Mouse (Mus musculus) heart, embryonic 16.5 days (tissue): Measurements from ENCODE around the gene Kcnq1. TPM values are rescaled to one million over a fixed set of nuclear protein-coding genes. Genes with fewer than 3 reads are reported as not detected.

ENCODE experiments used
- ATAC-seq: fragments of 200-750 bp; cut with Nextera tagmentation; replicated peaks from 2 replicates; pipeline ENCODE4 v1.8.0; 2017; ENCODE audit warnings: moderate number of reproducible peaks; ENCODE audit not compliant: insufficient read depth, low FRiP score; ENCODE audit errors: extremely low read depth
- H3K27ac ChIP-seq: fragments of 300-500 bp; sonication (generic); 2 replicates; pipeline ENCODE4 v1.5.1; 2014; ENCODE audit warnings: mild to moderate bottlenecking, low read length, control low read depth, moderate library complexity
- H3K27me3 ChIP-seq: fragments of 300-500 bp; sonication (generic); 2 replicates; pipeline ENCODE4 v1.6.1; 2014; ENCODE audit warnings: low read length, mixed read lengths; ENCODE audit not compliant: control insufficient read depth, insufficient read depth
- H3K36me3 ChIP-seq: fragments of 300-500 bp; sonication (generic); 2 replicates; pipeline ENCODE4 v1.6.1; 2014; ENCODE audit not compliant: control insufficient read depth, insufficient read depth
- H3K4me1 ChIP-seq: fragments of 300-500 bp; sonication (generic); 2 replicates; pipeline ENCODE4 v1.6.1; 2014; ENCODE audit warnings: low read length, mixed read lengths; ENCODE audit not compliant: control insufficient read depth, insufficient read depth
- H3K4me2 ChIP-seq: fragments of 300-500 bp; sonication (generic); 2 replicates; pipeline ENCODE4 v1.6.1; 2014; ENCODE audit warnings: low read depth, mild to moderate bottlenecking, control low read depth, low read length
- H3K4me3 ChIP-seq: fragments of 300-500 bp; sonication (generic); 2 replicates; pipeline ENCODE4 v1.5.1; 2014; ENCODE audit warnings: mild to moderate bottlenecking, control low read depth, low read length
- H3K9ac ChIP-seq: fragments of 300-500 bp; sonication (generic); 2 replicates; pipeline ENCODE4 v1.6.1; 2014; ENCODE audit warnings: low read length, control low read depth
- H3K9me3 ChIP-seq: fragments of 300-500 bp; sonication (generic); replicated peaks from 2 replicates; pipeline ENCODE4 v1.6.1; 2016; ENCODE audit warnings: low read length; ENCODE audit not compliant: control insufficient read depth
- WGBS: fragments of 180-500 bp; shearing (Covaris S2); extraction: QIAGEN DNeasy Blood & Tissue Kit; methylation state at CpG from one replicate; pipeline ENCODE4 v1.1.7; 2014; 5-methylcytosine and 5-hydroxymethylcytosine counted together
- polyA plus RNA-seq: library from polyadenylated mRNA; unstranded; fragments of >200 nt; fragmentation: Nextera tagmentation; extraction: Ambion mirVana; gene quantifications from 2 replicates; pipeline ENCODE4 v1.2.1, GENCODE M21; 2015

Gene Kcnq1
- polyA plus RNA-seq, 1 experiment from 2014 or later, result 34.9 TPM

DNA sequence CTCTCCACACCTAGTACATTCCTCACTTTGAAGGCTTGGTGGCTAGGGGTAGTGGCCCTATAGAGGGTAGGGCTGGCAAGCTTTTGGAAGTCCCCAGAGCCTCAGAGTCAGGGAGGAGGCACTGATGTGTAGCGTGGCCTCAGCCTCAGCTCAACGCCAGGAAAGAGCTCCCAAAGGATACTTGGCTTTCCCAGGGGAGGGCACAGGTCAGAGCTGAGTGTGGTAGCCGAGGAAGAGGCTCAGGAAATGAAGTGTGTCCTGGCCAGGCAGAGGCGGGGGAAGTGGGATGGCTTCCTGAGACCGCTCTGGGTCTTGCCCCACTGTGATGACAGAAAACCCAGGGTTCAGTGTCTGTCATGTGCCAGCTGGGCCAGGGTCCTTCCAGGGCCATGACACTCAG, 30.4 kb downstream of the Kcnq1 start:
- Histone ChIP-seq H3K4me1 (peaks cover 50% of the 10 kb centered on the region), H3K27ac (peak overlapping the region; percentile 28; the same call in 1 of the 2 replicates), H3K4me3 (no peak overlapping the region), H3K4me2 (no peak overlapping the region), H3K36me3 (no peaks in the 10 kb centered on the region), H3K9me3 (no peaks in the 10 kb centered on the region), H3K9ac (no peak overlapping the region; the same call in 1 of the 2 replicates), H3K27me3 (no peaks in the 10 kb centered on the region)
- ATAC-seq, result no peak
- WGBS, result 46% methylated on average over 5 of the region's 5 CpGs

GRCm38 (mm10) chr7:143138789-143139188, 32.6 kb downstream of the Kcnq1 start:
- Histone ChIP-seq H3K36me3 (no peaks in the 10 kb centered on the region), H3K4me3 (no peak overlapping the region), H3K4me2 (no peak overlapping the region), H3K4me1 (peaks cover 56% of the 10 kb centered on the region), H3K9me3 (no peaks in the 10 kb centered on the region), H3K9ac (peak overlapping the region; percentile 31; the same call in 1 of the 2 replicates), H3K27me3 (no peaks in the 10 kb centered on the region), H3K27ac (peak overlapping the region; percentile 89)
- 38% methylated on average over 1 of the region's 1 CpGs for WGBS
- no peak for ATAC-seq

DNA sequence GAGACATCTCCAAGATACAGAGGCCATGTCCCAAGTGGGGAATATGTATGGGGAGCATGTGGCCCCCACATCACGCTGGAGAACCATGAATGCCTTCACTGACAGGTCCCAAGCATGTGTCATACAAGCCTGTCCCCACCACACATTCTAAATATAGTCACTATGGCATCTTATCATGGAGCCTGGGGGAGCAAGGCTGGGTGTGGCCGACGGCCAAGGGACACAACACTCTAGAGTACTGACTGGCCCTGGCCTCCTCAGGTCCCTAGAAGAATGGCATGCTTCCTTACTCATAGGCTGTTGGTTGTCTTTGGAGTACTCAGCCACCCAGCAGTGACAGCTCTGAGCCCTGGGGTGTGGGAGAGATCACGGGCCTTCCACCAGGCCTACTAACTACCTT, 33.8 kb downstream of the Kcnq1 start:
- ATAC-seq, result peak; percentile 84
- H3K9me3 ChIP-seq, result no peaks in the 10 kb centered on the region
- peaks cover 56% of the 10 kb centered on the region for H3K4me1 ChIP-seq
- H3K27ac ChIP-seq, result peak overlapping the region; percentile 89
- H3K4me3 ChIP-seq, result no peak overlapping the region
- H3K9ac ChIP-seq, result 0 out of 2 replicates have a peak overlapping the region, but pooled peaks have one; percentile 8
- H3K27me3 ChIP-seq, result no peaks in the 10 kb centered on the region
- peak overlapping the region; percentile 29; the same call in 1 of the 2 replicates for H3K4me2 ChIP-seq
- 45% methylated on average over 4 of the region's 4 CpGs for WGBS
- no peaks in the 10 kb centered on the region for H3K36me3 ChIP-seq

- Histone ChIP-seq H3K9ac (no peak overlapping the region), H3K27ac (no peak overlapping the region), H3K36me3 (no peaks in the 10 kb centered on the region), H3K4me1 (peaks cover 53% of the 10 kb centered on the region), H3K9me3 (no peaks in the 10 kb centered on the region), H3K27me3 (no peaks in the 10 kb centered on the region), H3K4me2 (no peak overlapping the region), H3K4me3 (no peak overlapping the region)
- ATAC-seq, result no peak
- WGBS, result 66% methylated on average over 2 of the region's 2 CpGs
Observed at GRCm38 (mm10) chr7:143142680-143143079, 36.5 kb downstream of the Kcnq1 start.

DNA sequence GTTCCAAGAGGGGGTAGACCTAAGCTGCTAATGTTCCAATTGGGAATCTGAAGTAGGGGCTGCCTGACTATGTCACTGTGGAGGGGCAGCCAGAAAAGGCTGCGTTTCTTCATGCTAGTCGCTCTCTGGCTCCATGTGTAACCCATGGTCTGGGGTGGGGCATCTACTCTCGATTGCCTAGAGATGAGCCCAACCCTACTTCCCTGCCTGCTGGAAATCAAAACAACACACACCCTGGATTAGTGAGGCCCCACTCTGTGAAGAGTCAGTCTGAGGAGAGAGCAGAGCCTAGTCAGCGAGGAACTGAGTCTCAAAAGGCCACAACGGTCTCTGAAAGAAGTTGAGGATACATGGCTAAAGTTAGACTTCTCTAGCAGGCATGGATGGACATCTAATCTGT, 40.9 kb downstream of the Kcnq1 start:
- no peak overlapping the region for H3K9ac ChIP-seq
- no peak overlapping the region for H3K4me2 ChIP-seq
- H3K9me3 ChIP-seq, result no peaks in the 10 kb centered on the region
- H3K4me3 ChIP-seq, result no peak overlapping the region
- peaks cover 25% of the 10 kb centered on the region for H3K4me1 ChIP-seq
- ATAC-seq, result no peak
- H3K27ac ChIP-seq, result no peak overlapping the region
- no peaks in the 10 kb centered on the region for H3K36me3 ChIP-seq
- H3K27me3 ChIP-seq, result no peaks in the 10 kb centered on the region
- 67% methylated on average over 5 of the region's 5 CpGs for WGBS

- H3K27ac ChIP-seq, result no peak overlapping the region
- no peaks in the 10 kb centered on the region for H3K9me3 ChIP-seq
- H3K27me3 ChIP-seq, result no peaks in the 10 kb centered on the region
- no peak for ATAC-seq
- peaks cover 25% of the 10 kb centered on the region for H3K4me1 ChIP-seq
- no peak overlapping the region for H3K4me3 ChIP-seq
- no peaks in the 10 kb centered on the region for H3K36me3 ChIP-seq
- WGBS, result 11% methylated on average over 2 of the region's 2 CpGs
- no peak overlapping the region for H3K9ac ChIP-seq
- no peak overlapping the region for H3K4me2 ChIP-seq
Observed at GRCm38 (mm10) chr7:143151171-143151570, 45.0 kb downstream of the Kcnq1 start.

DNA sequence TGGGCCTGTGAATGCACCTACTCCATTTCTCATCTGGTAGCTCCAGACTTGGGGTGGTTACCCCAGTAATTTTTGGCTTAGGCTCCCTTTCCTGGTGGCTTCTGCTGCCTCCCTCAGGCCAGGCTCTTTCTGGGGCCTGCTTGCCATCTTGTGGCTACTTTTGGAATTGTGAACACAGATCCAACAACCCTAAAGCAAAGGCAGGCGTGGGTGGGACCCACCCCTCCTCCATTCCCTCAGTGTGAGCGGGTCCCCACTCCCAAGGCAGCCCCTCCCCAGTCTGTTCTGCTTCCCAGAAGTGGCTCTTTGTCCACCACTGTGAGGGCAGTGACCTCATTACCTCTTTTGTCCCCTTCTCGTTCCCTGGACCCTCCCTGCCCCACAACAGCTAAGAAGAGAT, 46.2 kb downstream of the Kcnq1 start:
- H3K9me3 ChIP-seq, result no peaks in the 10 kb centered on the region
- no peaks in the 10 kb centered on the region for H3K36me3 ChIP-seq
- no peak overlapping the region for H3K27ac ChIP-seq
- H3K4me3 ChIP-seq, result no peak overlapping the region
- H3K9ac ChIP-seq, result no peak overlapping the region
- H3K4me1 ChIP-seq, result peaks cover 19% of the 10 kb centered on the region
- no peaks in the 10 kb centered on the region for H3K27me3 ChIP-seq
- no peak overlapping the region for H3K4me2 ChIP-seq
- 36% methylated on average over 3 of the region's 3 CpGs for WGBS
- ATAC-seq, result no peak

DNA sequence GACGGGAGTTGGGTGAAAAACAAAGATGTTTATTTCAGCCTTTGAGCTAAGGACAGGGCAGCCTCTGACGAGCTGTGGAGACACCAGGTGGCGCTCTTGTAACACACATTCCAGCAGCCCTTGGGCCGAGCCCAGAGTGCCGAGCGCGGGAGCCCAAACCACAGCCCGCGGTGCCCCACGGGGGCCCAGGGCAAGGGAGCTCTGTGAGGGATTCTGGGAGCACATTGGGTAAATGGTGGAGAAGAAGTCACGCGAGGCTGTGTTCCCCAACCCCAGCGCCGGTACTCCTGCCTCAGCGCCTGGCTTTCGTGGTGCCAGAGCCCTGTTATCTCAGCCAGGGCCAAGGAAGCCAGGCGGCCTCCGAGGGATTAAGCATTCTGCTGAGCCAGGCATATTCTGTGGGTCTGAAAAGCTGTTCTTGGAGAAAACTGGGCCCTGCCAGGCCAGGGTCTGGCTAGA, 47.8 kb downstream of the Kcnq1 start:
- H3K4me3 ChIP-seq, result peak overlapping the region; percentile 43
- H3K36me3 ChIP-seq, result no peaks in the 10 kb centered on the region
- WGBS, result under 1% methylated on average over 18 of the region's 18 CpGs
- H3K9me3 ChIP-seq, result no peaks in the 10 kb centered on the region
- peak overlapping the region; percentile 82 for H3K27ac ChIP-seq
- H3K4me1 ChIP-seq, result peaks cover 20% of the 10 kb centered on the region
- ATAC-seq, result peak; percentile 73
- H3K9ac ChIP-seq, result peak overlapping the region; percentile 67
- no peaks in the 10 kb centered on the region for H3K27me3 ChIP-seq
- H3K4me2 ChIP-seq, result peak overlapping the region; percentile 72

DNA sequence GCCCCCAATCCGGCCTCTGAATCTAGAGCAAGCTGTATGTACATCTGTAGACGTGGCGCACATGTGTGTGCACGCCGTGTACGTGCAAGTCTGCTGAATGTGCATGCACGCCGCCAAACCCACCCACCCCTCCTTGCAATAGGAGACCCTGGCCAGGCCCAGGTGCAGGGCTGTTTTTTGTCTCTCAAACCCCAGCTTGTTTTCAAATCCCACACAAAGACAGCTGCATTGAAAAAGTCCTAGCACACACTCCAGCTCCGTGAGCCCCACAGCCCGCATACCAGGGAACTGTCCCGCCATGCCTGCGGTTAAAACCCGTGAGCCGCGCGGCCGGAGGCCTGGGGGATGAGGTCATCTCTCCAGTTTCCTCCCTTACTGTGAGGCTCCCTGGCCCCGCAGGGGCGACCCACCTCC, 48.3 kb downstream of the Kcnq1 start:
- 14% methylated on average over 19 of the region's 19 CpGs for WGBS
- peak overlapping the region; percentile 72 for H3K4me2 ChIP-seq
- no peaks in the 10 kb centered on the region for H3K9me3 ChIP-seq
- no peaks in the 10 kb centered on the region for H3K27me3 ChIP-seq
- H3K4me1 ChIP-seq, result peaks cover 23% of the 10 kb centered on the region
- peak overlapping the region; percentile 43 for H3K4me3 ChIP-seq
- H3K36me3 ChIP-seq, result no peaks in the 10 kb centered on the region
- peak overlapping the region; percentile 82 for H3K27ac ChIP-seq
- peak; percentile 59 for ATAC-seq
- peak overlapping the region; percentile 67 for H3K9ac ChIP-seq
